Mouse (Mus musculus) stomach, postnatal 0 days (tissue): Measurements from ENCODE around the gene Hnrnpu. TPM values are rescaled to one million over a fixed set of nuclear protein-coding genes. Genes with fewer than 3 reads are reported as not detected.
A peak's percentile ranks its signal among the peaks of the same experiment; 100 is the strongest.

Experiments
- ATAC-seq: fragments of 200-750 bp; cut with Nextera tagmentation; 2 replicates; pipeline ENCODE4 v1.8.0; 2017; ENCODE audit not compliant: low FRiP score, low TSS enrichment
- DNase-seq: peaks from one replicate; pipeline ENCODE4 v3.0.0-alpha.2; 2016; ENCODE audit warnings: low spot score
- H3K27ac ChIP-seq: fragments of 300-500 bp; sonication (generic); replicated peaks from 2 replicates; pipeline ENCODE4 v1.5.1; 2014; ENCODE audit warnings: mild to moderate bottlenecking, control low read depth
- H3K27me3 ChIP-seq: fragments of 300-500 bp; sonication (generic); 2 replicates; pipeline ENCODE4 v1.6.1; 2014; ENCODE audit warnings: low read length; ENCODE audit not compliant: control insufficient read depth, insufficient read depth
- H3K36me3 ChIP-seq: fragments of 300-500 bp; sonication (generic); 2 replicates; pipeline ENCODE4 v1.6.1; 2014; ENCODE audit warnings: low read length, mixed read lengths; ENCODE audit not compliant: control insufficient read depth, insufficient read depth
- H3K4me1 ChIP-seq: fragments of 300-500 bp; sonication (generic); replicated peaks from 2 replicates; pipeline ENCODE4 v1.6.1; 2014; ENCODE audit warnings: antibody characterized with exemption; ENCODE audit not compliant: control insufficient read depth, insufficient read depth
- H3K4me2 ChIP-seq: fragments of 300-500 bp; sonication (generic); replicated peaks from 2 replicates; pipeline ENCODE4 v1.6.1; 2014; ENCODE audit warnings: low read depth, mild to moderate bottlenecking, control low read depth, moderate library complexity
- H3K4me3 ChIP-seq: fragments of 300-500 bp; sonication (generic); 2 replicates; pipeline ENCODE4 v1.5.1; 2014; ENCODE audit warnings: low read depth, low read length, control low read depth
- H3K9ac ChIP-seq: fragments of 300-500 bp; sonication (generic); 2 replicates; pipeline ENCODE4 v1.6.1; 2014; ENCODE audit warnings: mild to moderate bottlenecking, low read length, control low read depth, mixed read lengths
- H3K9me3 ChIP-seq: fragments of 300-500 bp; sonication (generic); 2 replicates; pipeline ENCODE4 v1.6.1; 2016; ENCODE audit warnings: low read length; ENCODE audit not compliant: control insufficient read depth
- CTCF ChIP-seq: IDR thresholded peaks from 2 replicates; pipeline ENCODE4 v1.5.1; 2016; ENCODE audit warnings: antibody characterized with exemption, low read depth, mild to moderate bottlenecking, moderate library complexity
- EP300 ChIP-seq: optimal IDR thresholded peaks from 2 replicates; pipeline ENCODE3; 2016; ENCODE audit warnings: antibody characterized with exemption
- WGBS: fragments of 180-500 bp; shearing (Covaris S2); extraction: QIAGEN DNeasy Blood & Tissue Kit; methylation state at CpG from one replicate; pipeline ENCODE4 v1.1.7; 2014; 5-methylcytosine and 5-hydroxymethylcytosine counted together
- polyA plus RNA-seq: library from polyadenylated mRNA; unstranded; fragments of >200 nt; fragmentation: Nextera tagmentation; extraction: Ambion mirVana; gene quantifications from 2 replicates; pipeline ENCODE4 v1.2.1, GENCODE M21; 2015

The Hnrnpu gene
- polyA plus RNA-seq, 1 experiment from 2014 or later = 129 TPM

- Histone ChIP-seq H3K4me3 (no peak overlapping the region), H3K9me3 (no peaks in the 10 kb centered on the region), H3K27ac (no peak overlapping the region), H3K4me1 (no peaks in the 10 kb centered on the region; the same call in 1 of the 2 replicates), H3K27me3 (no peaks in the 10 kb centered on the region), H3K4me2 (no peak overlapping the region), H3K36me3 (peaks cover 28% of the 10 kb centered on the region), H3K9ac (no peak overlapping the region)
- 86% methylated on average over 1 of the region's 1 CpGs for WGBS
- DNase-seq = no peak
- TF ChIP-seq CTCF (no peak), EP300 (no peak)
- no peak for ATAC-seq
Observed at GRCm38 (mm10) chr1:178324568-178324967, 13.0 kb downstream of the Hnrnpu start.

- no peaks in the 10 kb centered on the region for H3K9me3 ChIP-seq
- no peak overlapping the region for H3K4me3 ChIP-seq
- no peaks in the 10 kb centered on the region; the same call in 1 of the 2 replicates for H3K4me1 ChIP-seq
- ATAC-seq = no peak
- 82% methylated on average over 1 of the region's 1 CpGs for WGBS
- H3K9ac ChIP-seq = no peak overlapping the region
- H3K4me2 ChIP-seq = no peak overlapping the region
- TF ChIP-seq CTCF (no peak), EP300 (no peak)
- H3K27me3 ChIP-seq = no peaks in the 10 kb centered on the region
- peaks cover 22% of the 10 kb centered on the region for H3K36me3 ChIP-seq
- no peak overlapping the region for H3K27ac ChIP-seq
- no peak for DNase-seq
Observed at GRCm38 (mm10) chr1:178323235-178323634, 14.4 kb downstream of the Hnrnpu start.

- WGBS = 48% methylated on average over 4 of the region's 4 CpGs
- ATAC-seq (no peak), DNase-seq (no peak)
- no peak overlapping the region for H3K4me3 ChIP-seq
- H3K4me2 ChIP-seq = no peak overlapping the region
- no peaks in the 10 kb centered on the region; the same call in 1 of the 2 replicates for H3K4me1 ChIP-seq
- no peak overlapping the region for H3K9ac ChIP-seq
- peaks cover 20% of the 10 kb centered on the region for H3K36me3 ChIP-seq
- TF ChIP-seq EP300 = no peak
- TF ChIP-seq CTCF = no peak
- no peak overlapping the region for H3K27ac ChIP-seq
- no peaks in the 10 kb centered on the region for H3K9me3 ChIP-seq
- no peaks in the 10 kb centered on the region for H3K27me3 ChIP-seq
Observed at GRCm38 (mm10) chr1:178321730-178322357, 15.8 kb downstream of the Hnrnpu start.

GRCm38 (mm10) chr1:178320723-178321590 is 16.6 kb downstream of the Hnrnpu start:
- no peak overlapping the region for H3K9ac ChIP-seq
- H3K4me1 ChIP-seq = no peaks in the 10 kb centered on the region; the same call in 1 of the 2 replicates
- peak overlapping the region; percentile 70 for H3K4me2 ChIP-seq
- H3K9me3 ChIP-seq = no peaks in the 10 kb centered on the region
- no peak for TF ChIP-seq EP300
- TF ChIP-seq CTCF = 0 out of 2 replicates have a peak, but pooled peaks have one; percentile 4
- peaks cover 20% of the 10 kb centered on the region for H3K36me3 ChIP-seq
- 23% methylated on average over 5 of the region's 5 CpGs for WGBS
- 0 out of 2 replicates have a peak overlapping the region, but pooled peaks have one; percentile 60 for H3K4me3 ChIP-seq
- peak overlapping the region; percentile 3; the same call in 1 of the 2 replicates for H3K27ac ChIP-seq
- no peaks in the 10 kb centered on the region for H3K27me3 ChIP-seq
- ATAC-seq = no peak
- DNase-seq = no peak

GRCm38 (mm10) chr1:178320038-178320722 is 17.4 kb downstream of the Hnrnpu start:
- H3K9me3 ChIP-seq = no peaks in the 10 kb centered on the region
- no peak for ATAC-seq
- no peak for DNase-seq
- H3K27me3 ChIP-seq = no peaks in the 10 kb centered on the region
- peaks cover 20% of the 10 kb centered on the region for H3K36me3 ChIP-seq
- TF ChIP-seq CTCF (no peak), EP300 (no peak)
- H3K9ac ChIP-seq = peak overlapping the region; percentile 87
- H3K4me1 ChIP-seq = no peaks in the 10 kb centered on the region; the same call in 1 of the 2 replicates
- peak overlapping the region; percentile 99 for H3K27ac ChIP-seq
- 11% methylated on average over 8 of the region's 8 CpGs for WGBS
- H3K4me3 ChIP-seq = peak overlapping the region; percentile 60
- peak overlapping the region; percentile 70 for H3K4me2 ChIP-seq
